Mouse (Mus musculus): Measurements from ENCODE around the gene Sh3bp1. TPM values are rescaled to one million over a fixed set of nuclear protein-coding genes. Genes with fewer than 3 reads are reported as not detected.

The Sh3bp1 gene
- total RNA-seq, 1 experiment from 2014 or later, result 33.3 TPM

GRCm38 (mm10) chr15:78936403-78936802 lies 36.8 kb downstream of the Sh3bp1 start:
- no peak for ATAC-seq (replicated peaks; ENCODE audit: low read depth, poor library complexity, severe bottlenecking)

GRCm38 (mm10) chr15:78937311-78937710 lies 37.7 kb downstream of the Sh3bp1 start:
- ATAC-seq (replicated peaks; ENCODE audit: low read depth, poor library complexity, severe bottlenecking), result no peak

DNA sequence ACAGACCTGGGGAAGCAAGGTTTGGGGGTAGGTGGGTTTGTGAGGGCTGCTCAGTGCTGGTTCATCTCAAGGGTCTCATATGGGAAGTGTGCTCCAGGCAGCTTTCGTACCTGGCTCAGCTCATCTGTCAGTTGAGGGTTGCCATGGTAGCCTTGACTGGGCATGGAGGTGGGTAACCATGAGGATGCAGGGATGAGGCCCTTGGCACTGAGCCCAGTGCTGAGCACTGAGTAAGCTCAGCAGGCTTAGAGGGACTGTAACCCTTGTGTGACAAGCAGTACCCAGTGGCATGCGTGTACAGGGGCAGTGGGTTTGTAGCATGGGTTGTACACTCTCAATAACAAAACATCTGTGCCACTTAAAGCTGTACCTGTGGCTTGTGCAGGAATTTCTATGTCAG lies 38.4 kb downstream of the Sh3bp1 start:
- no peak for ATAC-seq (replicated peaks; ENCODE audit: low read depth, poor library complexity, severe bottlenecking)

DNA sequence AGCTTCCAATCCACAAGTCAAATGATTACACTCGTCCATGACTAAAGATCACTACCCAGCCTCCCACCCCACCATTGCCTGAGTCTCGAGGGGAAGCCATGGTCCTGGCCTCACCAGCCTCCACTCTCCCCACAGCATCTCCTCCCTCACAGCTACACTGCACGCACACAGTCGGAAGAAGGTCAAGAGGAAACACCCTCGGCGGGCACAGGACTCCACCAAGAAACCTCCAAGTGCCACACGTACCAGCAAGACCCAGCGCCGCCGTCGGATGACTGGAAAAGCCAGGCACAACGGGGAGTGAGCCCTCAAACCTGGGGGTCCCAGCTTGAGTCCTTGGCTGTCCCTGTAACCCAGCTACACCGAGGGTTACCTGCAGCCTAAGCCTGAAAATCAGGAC lies 40.8 kb downstream of the Sh3bp1 start:
- ATAC-seq (replicated peaks; ENCODE audit: low read depth, poor library complexity, severe bottlenecking), result no peak

DNA sequence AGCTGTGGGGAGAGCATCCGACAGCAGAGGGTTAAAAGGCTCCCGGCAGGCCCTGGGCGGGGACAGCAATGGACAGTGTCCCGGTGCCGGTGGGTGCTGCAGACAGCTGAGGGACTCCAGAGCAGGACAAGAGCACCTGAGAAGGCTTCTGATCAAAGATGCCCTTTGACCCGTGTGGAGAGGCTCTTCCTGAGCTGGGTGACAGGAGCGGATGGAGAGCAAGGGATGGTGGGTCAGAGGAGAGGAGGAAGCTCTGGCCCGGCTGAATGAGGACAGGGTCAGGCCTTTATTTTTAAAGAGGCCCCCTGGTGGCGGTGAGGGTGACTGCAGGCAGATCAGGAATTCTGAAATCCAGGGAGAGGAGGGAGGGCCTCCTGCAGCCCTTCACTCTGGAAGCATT lies 43.1 kb downstream of the Sh3bp1 start:
- ATAC-seq (replicated peaks; ENCODE audit: low read depth, poor library complexity, severe bottlenecking), result peak; percentile 64

DNA sequence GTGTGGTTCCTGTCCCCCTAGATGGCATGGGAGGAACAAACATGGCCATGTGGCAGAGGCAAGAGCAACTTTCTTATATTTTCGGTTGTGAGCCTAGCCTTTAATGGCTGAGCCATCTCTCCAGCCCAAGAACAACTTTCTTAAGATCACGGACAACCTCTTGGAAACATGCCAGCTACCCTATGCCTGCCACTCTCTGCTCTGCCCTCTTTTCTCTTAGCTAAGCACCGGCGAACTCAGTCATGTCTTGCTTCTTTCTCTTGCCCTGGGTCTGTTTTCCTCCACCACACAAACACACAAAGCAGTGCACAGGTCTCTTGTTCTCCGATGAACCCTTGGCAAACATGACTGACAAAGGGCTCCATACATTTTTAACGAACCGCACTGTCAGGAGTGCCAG lies 46.7 kb downstream of the Sh3bp1 start:
- ATAC-seq (replicated peaks; ENCODE audit: low read depth, poor library complexity, severe bottlenecking), result no peak

DNA sequence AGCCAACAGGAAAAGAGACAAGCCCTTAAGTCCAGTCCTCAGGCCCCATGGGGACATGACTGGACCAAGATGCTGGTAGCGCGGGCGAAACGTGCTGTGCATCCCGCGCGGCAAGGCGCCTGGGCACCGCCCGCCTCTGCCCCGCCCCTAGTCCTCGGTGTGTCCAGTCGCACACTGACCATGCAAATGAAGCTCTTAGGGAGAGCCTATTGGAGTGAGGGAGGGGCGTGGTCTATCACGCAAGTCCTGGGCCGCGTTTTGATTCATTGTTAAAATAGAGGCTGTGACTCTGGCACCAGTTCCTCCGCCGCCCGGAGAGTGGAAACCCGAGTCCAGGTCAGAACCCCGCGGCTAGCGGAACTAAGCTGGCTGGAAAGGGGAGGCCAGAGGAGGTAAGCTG lies 48.1 kb downstream of the Sh3bp1 start, which contains the start of gene Triobp:
Triobp (plus strand) TSS at position 68 of the 400 bp plus-strand sequence.
- ATAC-seq (replicated peaks; ENCODE audit: low read depth, poor library complexity, severe bottlenecking), result peak; percentile 94

DNA sequence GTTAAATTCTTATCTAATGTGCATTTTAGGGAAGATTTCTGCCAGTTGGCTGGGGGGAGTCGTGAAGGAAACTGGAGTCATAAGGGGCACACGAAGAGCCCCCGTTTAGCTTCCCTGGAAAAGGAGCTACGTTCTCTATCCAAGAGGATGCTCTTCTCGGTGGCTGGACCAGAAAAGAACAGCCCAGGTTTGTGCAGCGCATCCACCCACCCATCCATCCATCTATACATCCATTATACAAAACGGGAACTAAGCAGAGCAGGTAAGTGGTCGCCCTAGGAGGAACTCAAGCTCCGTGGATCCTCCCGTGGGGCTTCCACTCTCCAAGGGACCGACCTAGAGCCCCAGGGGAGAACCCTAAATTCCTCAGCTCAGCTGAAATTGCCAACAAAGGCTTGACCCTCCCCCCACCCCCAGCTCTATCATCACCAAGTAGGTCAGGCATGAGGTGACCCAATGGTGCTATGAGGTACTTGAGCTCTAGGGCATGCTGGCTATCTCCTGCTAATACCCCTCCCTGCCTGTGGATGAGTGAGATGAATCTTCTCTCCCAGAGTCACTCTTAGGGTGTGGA lies 48.7 kb downstream of the Sh3bp1 start:
- no peak for ATAC-seq (replicated peaks; ENCODE audit: low read depth, poor library complexity, severe bottlenecking)

- ATAC-seq (replicated peaks; ENCODE audit: low read depth, poor library complexity, severe bottlenecking), result no peak
Measured at GRCm38 (mm10) chr15:78948883-78949282, 49.3 kb downstream of the Sh3bp1 start.

DNA sequence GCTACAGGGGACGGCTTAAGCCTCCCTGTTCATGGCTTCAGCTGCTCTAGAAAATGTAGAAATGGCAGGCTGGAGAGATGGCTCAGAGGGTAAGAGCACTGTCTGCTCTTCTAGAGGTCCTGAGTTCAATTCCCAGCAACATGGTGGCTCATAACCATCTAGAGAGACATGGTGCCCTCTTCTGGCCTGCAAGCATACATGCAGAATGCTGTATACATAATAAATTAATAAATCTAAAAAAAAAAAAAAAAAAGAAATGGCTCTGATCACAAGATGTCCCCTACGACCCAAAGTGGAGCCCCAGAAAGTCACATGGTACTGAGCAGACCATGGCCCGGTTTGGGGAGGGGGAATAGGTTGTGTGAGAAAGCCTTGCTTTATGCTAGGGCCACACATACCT lies 56.1 kb downstream of the Sh3bp1 start:
- no peak for ATAC-seq (replicated peaks; ENCODE audit: low read depth, poor library complexity, severe bottlenecking)

DNA sequence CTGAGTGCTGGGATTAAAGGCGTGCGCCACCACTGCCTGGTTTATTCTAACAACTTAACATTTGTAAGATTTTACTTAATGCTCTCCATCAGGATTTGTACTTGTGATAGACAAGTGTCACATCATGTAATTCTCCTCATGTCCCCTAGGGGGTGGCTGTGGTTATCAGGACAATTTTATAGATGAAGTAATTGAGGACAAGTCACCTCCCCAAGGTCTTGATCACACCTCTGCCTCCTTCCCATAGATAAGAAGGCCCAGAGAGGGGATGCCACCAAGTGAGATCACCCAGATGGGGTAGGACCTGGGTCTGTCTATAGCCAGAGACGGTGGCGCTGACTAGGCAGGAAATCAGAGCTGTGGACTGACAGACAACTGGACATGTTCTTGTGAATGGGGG lies 56.8 kb downstream of the Sh3bp1 start:
- no peak for ATAC-seq (replicated peaks; ENCODE audit: low read depth, poor library complexity, severe bottlenecking)

DNA sequence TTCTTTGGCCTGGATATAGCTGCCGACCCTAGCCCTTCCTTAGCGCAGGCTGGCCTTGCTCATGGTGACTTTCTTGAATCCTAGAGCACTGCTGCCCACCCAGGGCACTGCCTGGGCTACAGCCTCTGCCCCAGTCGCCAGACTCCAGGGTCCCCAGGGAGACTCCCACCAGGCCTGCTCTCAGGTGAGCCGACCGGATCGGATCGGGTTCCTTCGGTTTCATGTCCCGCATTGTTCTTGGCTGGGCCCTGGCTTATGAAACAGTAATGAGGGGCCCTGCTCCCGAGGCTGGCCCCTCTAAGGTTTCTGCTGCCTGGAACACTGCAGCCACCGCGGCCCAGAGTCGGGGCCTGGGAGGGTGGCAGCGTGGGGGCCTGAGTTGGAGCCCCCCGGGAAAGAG lies 57.5 kb downstream of the Sh3bp1 start:
- ATAC-seq (replicated peaks; ENCODE audit: low read depth, poor library complexity, severe bottlenecking), result no peak

DNA sequence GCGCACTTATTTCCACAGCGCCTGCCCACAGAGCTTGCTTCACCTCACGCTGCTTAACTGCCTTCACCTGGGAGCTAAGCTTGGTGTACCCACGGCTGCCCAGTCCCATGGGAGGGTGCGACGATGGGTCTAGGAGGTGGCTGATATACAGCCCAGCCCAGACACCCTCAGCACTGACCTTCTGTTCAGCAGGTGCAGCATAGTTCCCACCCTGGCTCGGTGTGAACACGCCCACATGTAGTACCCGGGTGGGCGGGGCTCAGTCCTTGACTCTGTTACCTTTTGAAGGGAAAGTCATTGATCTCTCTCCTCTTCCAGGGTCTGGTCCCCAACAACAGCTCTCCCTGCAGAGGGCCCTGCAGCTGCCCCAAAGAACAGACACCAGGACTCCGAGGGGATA lies 60.0 kb downstream of the Sh3bp1 start:
- ATAC-seq (replicated peaks; ENCODE audit: low read depth, poor library complexity, severe bottlenecking), result no peak

DNA sequence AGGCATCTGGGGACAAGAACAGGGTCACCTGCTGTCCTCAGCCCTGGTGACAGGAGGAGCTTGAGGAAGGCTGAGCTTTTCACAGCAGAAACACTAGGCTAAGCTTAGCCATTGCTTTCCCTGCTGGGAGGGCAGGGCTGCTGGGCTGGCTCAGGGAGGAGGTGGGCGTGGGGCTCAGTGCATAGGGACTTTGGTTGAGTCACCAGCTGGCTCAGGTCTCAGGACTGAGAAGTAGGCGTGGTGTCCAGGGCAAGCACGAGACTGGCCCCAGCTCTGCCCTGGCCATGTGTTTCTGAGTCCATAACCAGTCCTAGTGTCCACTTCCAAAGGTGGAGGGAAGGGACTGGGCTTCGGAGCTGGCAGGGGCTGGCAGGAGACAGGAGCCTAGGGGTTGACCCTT lies 60.5 kb downstream of the Sh3bp1 start:
- ATAC-seq (replicated peaks; ENCODE audit: low read depth, poor library complexity, severe bottlenecking), result no peak

Other genes with a start within 250 kb of the Sh3bp1 start
- not detected in 2 replicates for gene Elfn2, start 181.0 kb upstream of the Sh3bp1 start, total RNA-seq (2017)
- gene Mfng, start 126.3 kb upstream of the Sh3bp1 start, total RNA-seq (2017), result 9.2 and 13.6 TPM in 2 replicates
- not detected in 2 replicates for gene Card10, start 96.7 kb upstream of the Sh3bp1 start, total RNA-seq (2017)
- gene Cdc42ep1, start 57.1 kb upstream of the Sh3bp1 start, total RNA-seq (2017), result not detected in 2 replicates
- gene Lgals2, start 44.2 kb upstream of the Sh3bp1 start, total RNA-seq (2017), result not detected in 2 replicates
- gene Gga1, start 22.6 kb upstream of the Sh3bp1 start, total RNA-seq (2017), result 9.3 and 19.5 TPM in 2 replicates
- 2.7 TPM in 1 of 2 replicates, not detected in the other for gene Gm49510, start 101 bp upstream of the Sh3bp1 start, total RNA-seq (2017)
- gene Pdxp, start 14.2 kb downstream of the Sh3bp1 start, total RNA-seq (2017), result 4.1 and 9.2 TPM in 2 replicates
- gene Lgals1, start 27.0 kb downstream of the Sh3bp1 start, total RNA-seq (2017), result 322 and 335 TPM in 2 replicates
- 27.8 and 29.7 TPM in 2 replicates for gene Nol12, start 35.2 kb downstream of the Sh3bp1 start, total RNA-seq (2017)
- gene Triobp, start 48.0 kb downstream of the Sh3bp1 start, total RNA-seq (2017), result 25.0 and 35.6 TPM in 2 replicates
- 53.4 and 60.7 TPM in 2 replicates for gene H1f0, start 128.7 kb downstream of the Sh3bp1 start, total RNA-seq (2017)
- gene Galr3, start 142.1 kb downstream of the Sh3bp1 start, total RNA-seq (2017), result 1.4 and 3.5 TPM in 2 replicates
- gene Ankrd54, start 163.1 kb downstream of the Sh3bp1 start, total RNA-seq (2017), result 12.0 and 18.3 TPM in 2 replicates
- gene Eif3l, start 175.4 kb downstream of the Sh3bp1 start, total RNA-seq (2017), result 227 and 237 TPM in 2 replicates
- 2.3 and 2.5 TPM in 2 replicates for gene Micall1, start 209.1 kb downstream of the Sh3bp1 start, total RNA-seq (2017)
- gene Polr2f, start 241.2 kb downstream of the Sh3bp1 start, total RNA-seq (2017), result 72.3 and 128 TPM in 2 replicates
- gene 1700088E04Rik, start 241.5 kb downstream of the Sh3bp1 start, total RNA-seq (2017), result 0.14 TPM in 1 of 2 replicates, not detected in the other

Data from common myeloid progenitor, adult 5-6 weeks (primary cell).